ENCODE assay signal across 19 mouse cellular contexts in genomic region chr19:24650428-24650827, GRCm38 (mm10). TPM values are rescaled to one million over a fixed set of nuclear protein-coding genes. Genes with fewer than 3 reads are reported as not detected.
DNase-seq lines count a peak whose midpoint lies in the region; ATAC-seq and TF ChIP-seq lines count a peak whose summit lies in the region.
"Had no signal": no experiment of that assay in that cellular context is flagged by ENCODE, and none has a peak within 500 bp of the region (broad histone marks: within the 10 kb centered on the region; RNA-seq: fewer than 3 reads in every experiment).

No protein-coding gene starts in this region.

- H3K9me3 ChIP-seq in embryonic facial prominence, embryonic 11.5 days (replicated peaks; ENCODE audit: control insufficient read depth, low read length), result no peaks in the 10 kb centered on the region
- no peaks in the 10 kb centered on the region for H3K9me3 ChIP-seq in embryonic facial prominence, embryonic 10.5 days
- no peaks in the 10 kb centered on the region for H3K9me3 ChIP-seq in forebrain, embryonic 15.5 days
- no peaks in the 10 kb centered on the region for H3K9me3 ChIP-seq in forebrain, postnatal 0 days (ENCODE audit: low read length)
- no peaks in the 10 kb centered on the region for H3K9me3 ChIP-seq in embryonic facial prominence, embryonic 12.5 days
- H3K9me3 ChIP-seq in limb, embryonic 12.5 days, result no peaks in the 10 kb centered on the region
- H3K9me3 ChIP-seq: hindbrain, embryonic 12.5 days had no signal

- no peak overlapping the region for H3K9ac ChIP-seq in embryonic facial prominence, embryonic 11.5 days (replicated peaks; ENCODE audit: low read length)
- no peak overlapping the region for H3K9ac ChIP-seq in forebrain, embryonic 15.5 days (replicated peaks)
- H3K9ac ChIP-seq in forebrain, postnatal 0 days, result no peak overlapping the region
- H3K9ac ChIP-seq in embryonic facial prominence, embryonic 12.5 days, result no peak overlapping the region
- no peak overlapping the region for H3K9ac ChIP-seq in limb, embryonic 12.5 days (replicated peaks)
- H3K9ac ChIP-seq: hindbrain, embryonic 12.5 days had no signal

- H3K4me2 ChIP-seq in embryonic facial prominence, embryonic 11.5 days (ENCODE audit: low read depth, low read length), result no peak overlapping the region
- H3K4me2 ChIP-seq in forebrain, embryonic 15.5 days (replicated peaks), result no peak overlapping the region
- no peak overlapping the region for H3K4me2 ChIP-seq in forebrain, postnatal 0 days (ENCODE audit: low read depth)
- H3K4me2 ChIP-seq in embryonic facial prominence, embryonic 12.5 days (replicated peaks), result no peak overlapping the region
- H3K4me2 ChIP-seq in limb, embryonic 12.5 days, result no peak overlapping the region
- H3K4me2 ChIP-seq: hindbrain, embryonic 12.5 days had no signal

- no peak overlapping the region for H3K27ac ChIP-seq in embryonic facial prominence, embryonic 11.5 days (replicated peaks; ENCODE audit: low read depth, low read length)
- H3K27ac ChIP-seq in embryonic facial prominence, embryonic 10.5 days (replicated peaks), result no peak overlapping the region
- H3K27ac ChIP-seq in forebrain, embryonic 15.5 days (replicated peaks), result no peak overlapping the region
- no peak overlapping the region for H3K27ac ChIP-seq in forebrain, postnatal 0 days (ENCODE audit: low read depth, low read length)
- no peak overlapping the region for H3K27ac ChIP-seq in embryonic facial prominence, embryonic 12.5 days
- H3K27ac ChIP-seq in limb, embryonic 12.5 days, result no peak overlapping the region; the same call in 1 of the 2 replicates
- no peak overlapping the region for H3K27ac ChIP-seq in thymus, adult 2 months (ENCODE audit: control insufficient read depth, insufficient read depth, low read length)
- H3K27ac ChIP-seq: hindbrain, embryonic 12.5 days; hindbrain, postnatal 0 days had no signal

- no peak for ATAC-seq in embryonic facial prominence, embryonic 11.5 days (replicated peaks; ENCODE audit: insufficient number of reproducible peaks, low FRiP score, low TSS enrichment, low read depth)
- 0 out of 2 replicates have a peak, but pooled peaks have one; percentile 30 for ATAC-seq in forebrain, embryonic 15.5 days (replicated peaks)
- ATAC-seq in forebrain, postnatal 0 days, result no peak
- peak; percentile 47; the same call in 1 of the 2 replicates for ATAC-seq in embryonic facial prominence, embryonic 12.5 days (ENCODE audit: insufficient number of reproducible peaks, insufficient read depth, low FRiP score, low TSS enrichment)
- peak; percentile 71 for ATAC-seq in limb, embryonic 12.5 days (ENCODE audit: insufficient number of reproducible peaks, insufficient read depth, low FRiP score, low TSS enrichment, low read depth)
- ATAC-seq in activated CD4-positive, CD25-positive, alpha-beta regulatory T cell, adult 4 months, result no peak
- ATAC-seq: hindbrain, postnatal 0 days had no signal

- no peaks in the 10 kb centered on the region for H3K4me1 ChIP-seq in embryonic facial prominence, embryonic 11.5 days (ENCODE audit: control insufficient read depth, insufficient read depth, low read length)
- peaks cover 18% of the 10 kb centered on the region; the same call in 1 of the 2 replicates for H3K4me1 ChIP-seq in embryonic facial prominence, embryonic 10.5 days
- peaks cover 16% of the 10 kb centered on the region for H3K4me1 ChIP-seq in forebrain, embryonic 15.5 days
- H3K4me1 ChIP-seq in forebrain, postnatal 0 days (ENCODE audit: insufficient read depth), result peaks cover 3% of the 10 kb centered on the region; the same call in 1 of the 2 replicates
- H3K4me1 ChIP-seq in embryonic facial prominence, embryonic 12.5 days, result peaks cover 3% of the 10 kb centered on the region; the same call in 1 of the 2 replicates
- H3K4me1 ChIP-seq in limb, embryonic 12.5 days (replicated peaks), result peaks cover 30% of the 10 kb centered on the region
- H3K4me1 ChIP-seq in thymus, adult 2 months (replicated peaks; ENCODE audit: control insufficient read depth, insufficient read depth, low read length), result no peaks in the 10 kb centered on the region

- TF ChIP-seq CTCF in forebrain, postnatal 0 days (IDR thresholded peaks at IDR 0.05; ENCODE audit: low read depth), result no peak
- TF ChIP-seq CTCF in thymus, adult 2 months (IDR thresholded peaks at IDR 0.05; ENCODE audit: borderline replicate concordance, control insufficient read depth, extremely low read depth, insufficient read depth, low read length, poor library complexity), result no peak

- no peak overlapping the region for H3K4me3 ChIP-seq in embryonic facial prominence, embryonic 11.5 days (ENCODE audit: low read depth, low read length)
- H3K4me3 ChIP-seq in embryonic facial prominence, embryonic 10.5 days, result no peak overlapping the region
- no peak overlapping the region for H3K4me3 ChIP-seq in forebrain, embryonic 15.5 days
- H3K4me3 ChIP-seq in forebrain, postnatal 0 days (ENCODE audit: low read depth, low read length), result no peak overlapping the region
- H3K4me3 ChIP-seq in embryonic facial prominence, embryonic 12.5 days, result no peak overlapping the region
- H3K4me3 ChIP-seq in limb, embryonic 12.5 days (replicated peaks), result no peak overlapping the region
- no peak overlapping the region for H3K4me3 ChIP-seq in thymus, adult 2 months (ENCODE audit: control insufficient read depth, insufficient read depth, low read length)
- H3K4me3 ChIP-seq: hindbrain, embryonic 12.5 days had no signal

- WGBS in embryonic facial prominence, embryonic 11.5 days, result 75% methylated on average over 8 of the region's 8 CpGs
- 79% methylated on average over 8 of the region's 8 CpGs for WGBS in embryonic facial prominence, embryonic 10.5 days
- 57% methylated on average over 8 of the region's 8 CpGs for whole genome bisulfite sequencing in forebrain, embryonic 15.5 days
- WGBS in forebrain, postnatal 0 days, result 53% methylated on average over 8 of the region's 8 CpGs
- WGBS in embryonic facial prominence, embryonic 12.5 days, result 68% methylated on average over 8 of the region's 8 CpGs
- 47% methylated on average over 8 of the region's 8 CpGs for WGBS in limb, embryonic 12.5 days
- WGBS in thymus, adult 2 months, result 83% methylated on average over 8 of the region's 8 CpGs

- H3K36me3 ChIP-seq in embryonic facial prominence, embryonic 11.5 days (replicated peaks; ENCODE audit: control insufficient read depth, insufficient read depth, low read depth, low read length), result no peaks in the 10 kb centered on the region
- H3K36me3 ChIP-seq in embryonic facial prominence, embryonic 10.5 days (replicated peaks), result no peaks in the 10 kb centered on the region
- H3K36me3 ChIP-seq in forebrain, embryonic 15.5 days, result no peaks in the 10 kb centered on the region
- H3K36me3 ChIP-seq in forebrain, postnatal 0 days (ENCODE audit: insufficient read depth), result no peaks in the 10 kb centered on the region
- H3K36me3 ChIP-seq in embryonic facial prominence, embryonic 12.5 days, result no peaks in the 10 kb centered on the region
- H3K36me3 ChIP-seq in limb, embryonic 12.5 days, result no peaks in the 10 kb centered on the region
- no peaks in the 10 kb centered on the region for H3K36me3 ChIP-seq in thymus, adult 2 months (ENCODE audit: control insufficient read depth, insufficient read depth, low read length)
- H3K36me3 ChIP-seq: hindbrain, embryonic 12.5 days had no signal

- no peaks in the 10 kb centered on the region for H3K27me3 ChIP-seq in embryonic facial prominence, embryonic 11.5 days (ENCODE audit: control insufficient read depth, insufficient read depth, low read length)
- H3K27me3 ChIP-seq in embryonic facial prominence, embryonic 10.5 days (replicated peaks; ENCODE audit: low read depth, poor library complexity, severe bottlenecking), result no peaks in the 10 kb centered on the region
- H3K27me3 ChIP-seq in forebrain, embryonic 15.5 days, result no peaks in the 10 kb centered on the region
- H3K27me3 ChIP-seq in forebrain, postnatal 0 days (ENCODE audit: insufficient read depth, low read length), result no peaks in the 10 kb centered on the region; the same call in 1 of the 2 replicates
- H3K27me3 ChIP-seq in embryonic facial prominence, embryonic 12.5 days, result no peaks in the 10 kb centered on the region
- H3K27me3 ChIP-seq in limb, embryonic 12.5 days, result no peaks in the 10 kb centered on the region
- H3K27me3 ChIP-seq in thymus, adult 2 months (ENCODE audit: control insufficient read depth, insufficient read depth, low read length), result no peaks in the 10 kb centered on the region
- H3K27me3 ChIP-seq: hindbrain, embryonic 12.5 days had no signal

- no peak for TF ChIP-seq POLR2A in thymus, adult 2 months (IDR thresholded peaks at IDR 0.05; ENCODE audit: control insufficient read depth, extremely low read depth, insufficient read depth, low read length, poor library complexity)

- peak; percentile 14 for DNase-seq in embryonic facial prominence, embryonic 11.5 days (ENCODE audit: low spot score)
- no peak for DNase-seq in embryonic facial prominence, embryonic 10.5 days (ENCODE audit: low spot score)
- DNase-seq in forebrain, postnatal 0 days, result no peak
- DNase-seq in thymus, adult 2 months, result no peak
- DNase-seq: adrenal gland, postnatal 14 days; cerebellum, adult 18-20 months; cerebellum, adult 9-11 months; cerebellum, postnatal 36 days; gastrocnemius, postnatal 36 days; heart, postnatal 10 days; heart, postnatal 4 days; kidney, adult 11 months had no signal

RNA-seq across cellular contexts. Expression of gene Tmem252, which starts 23.4 kb away (rescaled TPM):
- polyA plus RNA-seq in embryonic facial prominence, embryonic 11.5 days (2014; fragmentation: Nextera tagmentation; extraction: Ambion mirVana), result 0.81 and 1.2 TPM in 2 replicates
- 0.19 and 0.26 TPM in 2 replicates for polyA plus RNA-seq in embryonic facial prominence, embryonic 10.5 days (2016; fragmentation: Nextera tagmentation; extraction: Ambion mirVana)
- polyA plus RNA-seq in forebrain, embryonic 15.5 days (2015; fragmentation: Nextera tagmentation; extraction: Ambion mirVana), result 0.87 and 1.4 TPM in 2 replicates
- 0.62 and 1.2 TPM in 2 replicates for total RNA-seq in forebrain, postnatal 0 days (2014; rRNA removed)
- polyA plus RNA-seq in forebrain, postnatal 0 days (2015; fragmentation: Nextera tagmentation; extraction: Ambion mirVana), result 0.83 and 0.98 TPM in 2 replicates
- 2.0 and 2.4 TPM in 2 replicates for polyA plus RNA-seq in embryonic facial prominence, embryonic 12.5 days (2016; fragmentation: Nextera tagmentation; extraction: Ambion mirVana)
- 1.5 TPM in 2 replicates for polyA plus RNA-seq in limb, embryonic 12.5 days (2016; fragmentation: Nextera tagmentation; extraction: Ambion mirVana)
- 0.08 and 0.31 TPM in 2 replicates for polyA plus RNA-seq in thymus, adult 2 months (2012; rRNA removed)
- not detected for polyA plus RNA-seq in activated CD4-positive, CD25-positive, alpha-beta regulatory T cell, adult 4 months (2017; shearing (Covaris generic))
- total RNA-seq: MEL had no signal

Comparison
In these comparisons a context has a peak if more than half of its experiments do, and no peak if none do; other contexts are left out.
1. ATAC-seq: peak in forebrain, embryonic 15.5 days (single experiment), embryonic facial prominence, embryonic 12.5 days (single experiment) and limb, embryonic 12.5 days (single experiment); none in embryonic facial prominence, embryonic 11.5 days (single experiment), forebrain, postnatal 0 days (single experiment) and activated CD4-positive, CD25-positive, alpha-beta regulatory T cell, adult 4 months (single experiment).